Mouse (Mus musculus): Measurements from ENCODE around the gene Itga5. TPM values are rescaled to one million over a fixed set of nuclear protein-coding genes. Genes with fewer than 3 reads are reported as not detected.

Gene Itga5
- polyA plus RNA-seq, 1 experiment from 2014 or later: 42.7 TPM

DNA sequence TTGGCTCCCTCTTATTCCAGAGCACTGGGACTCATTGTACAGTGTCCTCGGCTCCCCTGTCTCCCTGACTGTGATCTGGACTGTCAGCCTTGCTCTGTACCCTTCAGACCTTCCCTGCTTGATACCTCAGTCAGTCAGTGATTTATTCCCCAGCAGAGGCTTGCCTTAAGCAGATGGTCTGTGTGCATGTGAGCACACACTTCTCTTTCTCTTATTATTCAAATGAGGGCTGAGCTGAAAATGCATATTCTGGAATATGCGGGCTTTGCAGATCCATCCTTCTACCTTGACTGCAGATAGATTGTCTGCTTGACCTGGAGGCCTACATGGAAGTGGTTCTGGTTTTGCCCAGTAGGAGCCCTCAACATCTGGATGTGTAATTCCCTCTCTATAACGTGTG, 68.5 kb downstream of the Itga5 start:
- no peak overlapping the region for H3K9ac ChIP-seq
- H3K36me3 ChIP-seq: peaks cover 21% of the 10 kb centered on the region
- H3K9me3 ChIP-seq: no peaks in the 10 kb centered on the region
- no peak for ATAC-seq (ENCODE audit: borderline replicate concordance, extremely low read depth, low FRiP score, low TSS enrichment)
- H3K4me2 ChIP-seq: no peak overlapping the region
- no peak overlapping the region for H3K4me3 ChIP-seq
- peaks cover 69% of the 10 kb centered on the region for H3K4me1 ChIP-seq
- WGBS: 55% methylated on average over 3 of the region's 3 CpGs
- peak overlapping the region; percentile 93 for H3K27ac ChIP-seq
- no peaks in the 10 kb centered on the region for H3K27me3 ChIP-seq

DNA sequence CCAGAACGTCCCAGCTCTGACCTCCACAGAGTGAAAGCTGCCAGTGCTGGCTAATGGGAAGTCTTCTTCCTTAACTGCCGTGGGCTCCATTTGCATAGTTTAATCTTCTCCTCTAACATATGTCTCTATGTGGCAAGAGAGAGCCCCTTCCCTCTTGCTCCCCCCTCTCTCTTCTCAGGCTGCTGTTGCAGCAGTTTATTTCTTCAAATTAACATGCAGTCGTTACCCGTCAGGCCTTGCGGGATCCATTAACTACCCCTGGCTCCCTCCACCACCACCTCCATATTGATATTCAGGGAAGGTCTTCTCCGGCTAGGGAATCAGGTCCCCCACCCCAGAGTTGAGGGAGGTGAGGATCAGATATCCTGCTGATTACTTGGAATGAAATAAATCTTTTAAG, 69.2 kb downstream of the Itga5 start:
- peaks cover 62% of the 10 kb centered on the region for H3K4me1 ChIP-seq
- no peak overlapping the region for H3K9ac ChIP-seq
- no peaks in the 10 kb centered on the region for H3K27me3 ChIP-seq
- H3K4me2 ChIP-seq: no peak overlapping the region
- H3K9me3 ChIP-seq: no peaks in the 10 kb centered on the region
- H3K4me3 ChIP-seq: no peak overlapping the region
- peak overlapping the region; percentile 93 for H3K27ac ChIP-seq
- 62% methylated on average over 6 of the region's 6 CpGs for WGBS
- no peak for ATAC-seq (ENCODE audit: borderline replicate concordance, extremely low read depth, low FRiP score, low TSS enrichment)
- H3K36me3 ChIP-seq: peaks cover 28% of the 10 kb centered on the region

DNA sequence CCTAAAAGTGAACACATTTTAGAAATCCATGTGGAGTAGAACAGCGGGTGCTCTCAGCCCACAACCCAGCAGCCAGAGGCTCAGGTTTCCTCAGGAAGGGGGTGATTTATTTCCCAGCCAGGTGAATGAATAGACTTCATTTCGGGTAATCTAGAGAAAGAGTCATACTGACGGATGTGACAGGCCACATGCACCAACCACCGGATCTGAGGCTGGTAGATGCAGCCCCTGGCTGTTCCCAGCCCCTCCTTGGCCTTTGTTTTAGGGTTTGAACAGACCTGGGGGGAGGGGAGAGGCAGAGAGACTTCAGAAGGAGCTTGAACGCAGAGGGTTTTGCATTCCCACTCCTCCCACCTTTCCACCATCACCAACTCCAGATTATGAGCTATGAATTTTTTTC, 70.7 kb downstream of the Itga5 start:
- Histone ChIP-seq H3K36me3 (peaks cover 41% of the 10 kb centered on the region), H3K4me2 (no peak overlapping the region), H3K9me3 (no peaks in the 10 kb centered on the region), H3K4me1 (peaks cover 49% of the 10 kb centered on the region), H3K4me3 (no peak overlapping the region), H3K27ac (peak overlapping the region; percentile 93), H3K27me3 (no peaks in the 10 kb centered on the region), H3K9ac (no peak overlapping the region)
- no peak for ATAC-seq (ENCODE audit: borderline replicate concordance, extremely low read depth, low FRiP score, low TSS enrichment)
- 20% methylated on average over 5 of the region's 5 CpGs for WGBS

DNA sequence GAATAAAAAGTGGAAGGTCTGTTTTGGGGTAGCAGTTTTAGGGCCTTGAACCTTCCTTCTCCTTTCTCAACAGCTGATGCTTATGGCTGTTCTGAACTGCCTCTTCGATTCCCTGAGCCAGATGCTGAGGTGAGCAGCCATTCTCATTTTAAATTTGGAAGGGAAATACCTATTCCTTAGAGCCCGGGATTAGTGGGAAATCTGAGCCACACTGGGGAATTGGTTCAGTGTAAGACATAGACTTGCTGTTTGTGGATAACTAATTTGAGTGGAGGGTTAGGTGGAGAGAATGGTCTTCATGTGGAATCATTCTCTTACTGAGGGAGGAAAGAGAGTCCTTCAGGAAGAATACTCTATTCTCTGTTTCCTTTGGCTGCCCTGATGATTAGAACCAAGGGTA, 71.9 kb downstream of the Itga5 start:
- Histone ChIP-seq H3K9ac (no peak overlapping the region), H3K4me2 (no peak overlapping the region), H3K4me1 (peaks cover 37% of the 10 kb centered on the region), H3K4me3 (no peak overlapping the region), H3K36me3 (peaks cover 46% of the 10 kb centered on the region), H3K9me3 (no peaks in the 10 kb centered on the region), H3K27ac (no peak overlapping the region), H3K27me3 (no peaks in the 10 kb centered on the region)
- no peak for ATAC-seq (ENCODE audit: borderline replicate concordance, extremely low read depth, low FRiP score, low TSS enrichment)
- WGBS: 85% methylated on average over 2 of the region's 2 CpGs

Small RNAs within 50 kb of the gene (microRNA-seq; reads per million reads assigned to microRNA genes)
- not detected for gene Mir6963

Other genes starting within 250 kb of the Itga5 start
- 16.1 and 17.6 TPM in 2 replicates for gene Smug1, start 199.7 kb downstream of the Itga5 start, polyA plus RNA-seq (2015; fragmentation: Nextera tagmentation; extraction: Ambion mirVana)
- gene Cbx5, start 126.9 kb downstream of the Itga5 start, polyA plus RNA-seq (2015; fragmentation: Nextera tagmentation; extraction: Ambion mirVana): 115 and 117 TPM in 2 replicates
- 860 and 895 TPM in 2 replicates for gene Hnrnpa1, start 126.3 kb downstream of the Itga5 start, polyA plus RNA-seq (2015; fragmentation: Nextera tagmentation; extraction: Ambion mirVana)
- gene Nfe2, start 108.4 kb downstream of the Itga5 start, polyA plus RNA-seq (2015; fragmentation: Nextera tagmentation; extraction: Ambion mirVana): 3.6 and 4.7 TPM in 2 replicates
- gene Copz1, start 94.0 kb downstream of the Itga5 start, polyA plus RNA-seq (2015; fragmentation: Nextera tagmentation; extraction: Ambion mirVana): 287 and 293 TPM in 2 replicates
- gene Gpr84, start 56.2 kb downstream of the Itga5 start, polyA plus RNA-seq (2015; fragmentation: Nextera tagmentation; extraction: Ambion mirVana): 0.29 and 0.36 TPM in 2 replicates
- gene Zfp385a, start 26.7 kb downstream of the Itga5 start, polyA plus RNA-seq (2015; fragmentation: Nextera tagmentation; extraction: Ambion mirVana): 7.7 and 9.0 TPM in 2 replicates
- gene Gtsf1, start 63.7 kb upstream of the Itga5 start, polyA plus RNA-seq (2015; fragmentation: Nextera tagmentation; extraction: Ambion mirVana): 0.22 and 0.24 TPM in 2 replicates
- gene Gtsf2, start 81.7 kb upstream of the Itga5 start, polyA plus RNA-seq (2015; fragmentation: Nextera tagmentation; extraction: Ambion mirVana): not detected in 2 replicates
- gene Nckap1l, start 87.0 kb upstream of the Itga5 start, polyA plus RNA-seq (2015; fragmentation: Nextera tagmentation; extraction: Ambion mirVana): 2.7 and 3.6 TPM in 2 replicates
- gene Pde1b, start 136.3 kb upstream of the Itga5 start, polyA plus RNA-seq (2015; fragmentation: Nextera tagmentation; extraction: Ambion mirVana): 2.2 and 2.3 TPM in 2 replicates
- gene Ppp1r1a, start 171.2 kb upstream of the Itga5 start, polyA plus RNA-seq (2015; fragmentation: Nextera tagmentation; extraction: Ambion mirVana): 8.0 and 8.9 TPM in 2 replicates
- gene Glycam1, start 198.3 kb upstream of the Itga5 start, polyA plus RNA-seq (2015; fragmentation: Nextera tagmentation; extraction: Ambion mirVana): not detected in 2 replicates